Mouse (Mus musculus): ENCODE measurements around the gene Arid5a.
A peak's percentile ranks its signal among the peaks of the same experiment; 100 is the strongest.

Gene Arid5a

DNA sequence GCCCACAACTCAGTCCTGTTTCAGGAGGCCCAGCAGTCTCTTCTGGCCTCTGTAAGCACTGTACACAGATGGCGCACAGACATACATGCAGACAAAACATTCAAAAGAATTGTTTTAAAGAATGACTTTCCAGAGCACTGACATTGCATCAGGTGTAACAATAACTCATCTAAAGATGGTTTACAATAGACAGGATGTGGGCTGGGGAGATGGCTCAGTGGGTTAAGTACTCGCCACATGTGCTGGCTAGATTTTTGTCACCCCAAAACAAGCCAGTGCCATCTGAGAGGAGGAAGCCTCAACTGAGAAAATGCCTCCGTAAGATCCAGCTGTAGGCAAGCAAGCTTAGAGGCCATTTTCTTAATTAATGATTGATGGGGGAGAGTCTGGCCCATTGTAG lies 13.1 kb upstream of the Arid5a start:
- no peak for DNase-seq (ENCODE audit: low spot score)

DNA sequence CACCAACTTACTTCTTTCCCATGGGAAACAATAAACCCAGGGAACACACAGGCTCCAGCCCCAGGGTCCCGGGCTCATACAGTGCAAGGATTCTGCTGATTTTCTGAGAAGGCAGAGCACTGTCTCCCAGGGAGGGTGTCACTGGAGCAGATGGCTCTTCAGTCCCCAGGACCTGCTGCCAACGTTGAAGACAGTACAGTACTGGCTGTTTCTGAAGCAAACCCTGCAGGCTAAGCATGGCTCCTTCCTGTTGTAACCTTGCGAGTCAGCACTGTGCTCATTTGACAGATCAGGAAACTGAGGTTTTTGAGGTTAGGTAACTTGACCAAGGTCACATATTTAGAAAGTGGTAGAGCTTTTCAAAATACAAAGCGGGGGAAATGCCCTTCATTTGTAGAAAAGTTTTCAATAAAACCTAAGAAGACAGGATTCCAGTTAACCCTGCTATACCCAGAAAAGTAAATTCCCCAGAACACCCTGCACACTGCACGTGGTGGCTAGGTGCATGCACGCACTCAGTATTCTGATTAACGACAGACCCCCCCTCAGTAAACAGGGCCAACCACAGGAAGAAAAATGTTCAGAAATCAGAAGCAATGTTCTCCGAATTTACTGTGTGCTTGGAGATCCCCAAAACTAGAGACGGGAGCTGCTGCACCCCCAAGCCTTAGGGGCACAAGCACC lies 10.9 kb upstream of the Arid5a start:
- DNase-seq (ENCODE audit: low spot score): no peak

DNA sequence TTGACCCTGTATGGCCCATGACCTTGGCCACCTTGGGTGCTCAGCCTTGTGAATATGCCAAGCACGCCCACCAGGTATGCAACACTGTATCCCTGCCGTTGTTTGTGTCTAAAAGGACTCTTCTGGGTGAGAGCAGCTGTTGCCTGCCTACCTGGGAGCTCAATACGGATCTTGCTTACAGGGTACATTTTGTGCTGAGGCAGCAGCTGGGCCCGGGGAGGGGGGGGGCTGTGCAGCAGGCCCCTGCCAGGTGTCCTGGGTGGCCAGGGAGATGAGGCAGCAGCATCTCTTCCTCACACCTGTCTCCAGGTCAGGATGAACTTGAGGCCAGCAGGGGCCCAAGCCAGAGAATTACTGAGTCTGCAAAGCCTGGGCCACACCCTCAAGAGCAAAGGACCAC lies 9.4 kb upstream of the Arid5a start:
- no peak for DNase-seq (ENCODE audit: low spot score)

DNA sequence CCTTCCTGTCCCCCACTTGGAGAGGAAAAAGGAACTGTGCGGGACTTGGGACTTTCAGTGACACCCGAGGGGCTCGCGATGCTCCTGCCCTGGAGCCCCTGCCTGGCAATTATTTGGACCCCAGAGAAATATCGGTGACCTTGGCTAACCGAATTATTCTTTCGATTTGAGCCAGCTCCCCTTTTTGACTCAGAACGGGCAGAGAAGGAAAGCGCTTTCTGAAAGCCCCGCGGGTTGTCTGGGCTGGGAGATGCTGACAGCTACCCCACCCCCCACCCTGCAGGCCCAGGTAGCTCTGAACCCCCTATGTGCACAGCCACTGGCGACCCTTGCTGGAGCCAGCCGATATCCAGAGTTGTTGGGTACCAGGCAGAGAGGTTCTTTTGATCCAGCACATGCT lies 8.4 kb upstream of the Arid5a start:
- no peak for DNase-seq (ENCODE audit: low spot score)

DNA sequence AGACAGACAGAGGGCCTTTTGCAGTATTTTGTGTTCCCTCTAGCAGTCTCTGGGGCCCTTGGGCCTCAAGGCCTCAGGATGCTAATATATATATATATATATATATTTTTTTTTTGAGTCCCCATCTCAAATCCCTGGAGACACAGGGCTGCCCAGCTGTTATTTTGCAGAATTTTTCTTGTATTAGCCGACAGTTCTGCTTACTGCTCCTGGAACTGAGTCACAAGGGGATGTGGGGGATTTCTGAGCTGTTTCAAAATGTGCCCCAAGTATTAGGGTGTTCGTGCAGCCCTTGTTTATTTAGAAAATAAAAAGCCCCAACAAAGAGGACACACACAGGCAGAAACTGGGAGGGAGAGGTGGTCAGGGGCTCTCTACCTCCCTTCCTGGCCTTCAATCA lies 7.9 kb upstream of the Arid5a start:
- DNase-seq (ENCODE audit: low spot score): no peak

DNA sequence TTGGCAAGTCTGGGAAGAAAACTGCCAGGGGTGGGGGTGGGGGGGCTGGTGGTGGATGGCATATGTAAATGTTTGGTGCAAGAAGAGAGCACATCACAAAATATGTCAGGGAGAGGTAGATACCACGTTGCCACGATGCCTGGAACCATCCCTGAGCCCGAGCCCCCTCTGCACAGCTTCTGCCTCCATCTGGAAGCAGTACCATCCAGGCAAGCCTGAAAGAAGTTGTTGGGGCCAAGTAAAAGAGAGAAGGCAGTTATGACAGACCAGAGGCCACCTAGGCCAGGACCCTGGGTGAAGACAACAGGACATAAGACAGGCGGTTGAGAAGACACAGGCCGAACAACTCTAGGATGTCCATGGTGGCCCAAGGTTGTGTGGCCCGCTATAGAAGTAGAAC lies 7.0 kb upstream of the Arid5a start:
- DNase-seq (ENCODE audit: low spot score): no peak

DNA sequence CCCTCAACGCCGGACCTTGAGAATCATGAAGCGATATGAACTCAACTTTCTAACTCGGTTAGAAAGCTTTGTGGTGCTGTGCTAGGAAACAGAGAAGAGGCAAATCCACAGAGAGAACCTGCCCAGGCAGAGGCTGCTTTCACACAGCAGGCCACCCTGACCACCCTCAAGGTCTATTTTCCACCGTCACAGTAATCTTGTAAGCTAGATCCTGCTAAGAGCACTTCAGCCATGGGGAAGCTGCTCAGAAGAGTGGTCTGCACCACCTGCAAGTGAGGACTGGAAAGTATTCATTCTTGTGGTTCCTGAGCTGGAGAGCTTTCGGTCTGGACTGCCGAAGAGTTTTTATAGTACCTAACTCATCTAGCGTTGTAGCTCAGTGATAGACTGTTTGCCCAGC lies 5.3 kb upstream of the Arid5a start:
- no peak for DNase-seq (ENCODE audit: low spot score)

DNA sequence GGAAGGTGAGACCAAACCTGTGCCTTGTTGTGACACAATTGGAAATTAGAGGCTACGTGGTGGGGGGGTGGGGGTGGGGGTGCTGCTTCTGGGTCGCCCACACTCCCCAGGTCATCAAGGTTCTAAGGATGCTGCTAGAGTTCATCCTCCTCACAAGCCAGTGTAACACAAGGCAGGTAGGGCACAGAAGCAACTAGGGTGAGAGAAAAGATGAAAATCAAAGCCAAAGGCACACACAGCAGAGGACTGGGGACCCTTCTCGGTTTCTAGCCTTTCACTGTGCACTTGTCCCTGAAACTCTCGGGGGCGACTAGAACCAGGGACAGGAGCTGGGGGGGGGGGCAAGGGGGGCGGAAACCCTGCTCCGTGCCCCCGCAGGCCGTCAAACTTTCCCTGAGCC lies 4.6 kb upstream of the Arid5a start:
- DNase-seq (ENCODE audit: low spot score): no peak

DNA sequence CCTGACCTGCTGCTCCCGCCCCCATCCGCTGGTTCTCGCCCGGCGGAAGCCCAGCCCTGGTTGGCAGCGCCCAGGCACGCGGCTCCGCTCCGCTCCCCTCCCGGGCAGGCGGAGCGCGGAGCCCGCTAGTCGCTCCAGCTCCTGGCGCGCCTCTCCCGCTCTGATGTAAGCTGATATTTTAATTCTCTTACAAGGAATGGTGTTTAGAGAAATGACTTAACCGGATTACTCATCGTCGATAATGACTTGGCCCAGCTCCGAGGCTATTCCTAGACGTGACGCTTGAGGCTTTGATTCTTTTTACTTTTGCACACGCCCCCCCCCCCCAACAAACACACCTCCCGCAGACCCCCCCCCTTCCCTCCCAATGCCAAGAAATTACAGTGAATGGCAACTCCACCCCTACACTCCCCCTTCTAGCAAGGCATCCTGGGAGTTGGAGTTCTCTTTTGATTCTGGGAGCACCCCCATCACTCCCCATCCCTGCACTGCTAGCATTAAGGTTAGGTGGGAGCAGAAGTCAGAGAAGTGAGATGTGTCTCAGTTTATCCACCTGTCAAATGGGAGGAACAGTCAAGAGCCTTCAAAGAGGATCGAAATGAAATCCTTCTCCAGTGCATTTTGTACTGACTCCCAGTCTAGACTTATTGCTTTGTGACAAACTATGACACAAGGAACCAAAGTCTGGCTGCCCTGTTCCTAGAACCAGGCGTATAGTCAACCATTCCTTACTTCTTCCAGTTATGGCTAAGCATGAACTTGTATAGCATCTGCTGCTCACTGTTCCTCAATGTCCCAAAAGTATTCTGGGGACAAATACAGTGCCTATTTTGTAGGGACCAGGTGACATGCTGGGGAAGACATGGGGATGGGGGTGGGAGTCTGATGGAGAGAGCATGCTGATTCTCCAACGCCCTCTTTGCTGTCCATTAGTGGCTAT lies 3.9 kb upstream of the Arid5a start:
- DNase-seq (ENCODE audit: low spot score): peak; percentile 55

DNA sequence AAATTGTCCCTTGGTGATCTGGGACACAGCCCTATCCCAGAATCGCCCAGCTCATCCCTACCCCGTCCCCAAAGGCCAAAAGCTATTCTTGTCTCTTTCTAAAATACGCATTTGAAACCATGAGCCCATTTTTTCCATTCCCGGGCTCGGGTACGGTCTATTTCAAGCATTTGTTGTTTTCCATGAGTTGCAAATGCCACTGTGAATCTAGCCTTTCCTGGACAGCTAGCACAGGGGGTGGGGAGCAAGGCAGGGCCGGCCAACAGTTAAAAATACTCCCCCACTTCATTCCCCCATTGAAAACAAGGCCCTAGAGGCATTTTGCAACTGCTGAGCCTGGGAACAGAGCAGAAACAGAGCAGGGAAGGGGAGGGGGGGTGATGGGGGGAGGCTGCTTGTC lies 2.8 kb upstream of the Arid5a start:
- DNase-seq (ENCODE audit: low spot score): no peak

DNA sequence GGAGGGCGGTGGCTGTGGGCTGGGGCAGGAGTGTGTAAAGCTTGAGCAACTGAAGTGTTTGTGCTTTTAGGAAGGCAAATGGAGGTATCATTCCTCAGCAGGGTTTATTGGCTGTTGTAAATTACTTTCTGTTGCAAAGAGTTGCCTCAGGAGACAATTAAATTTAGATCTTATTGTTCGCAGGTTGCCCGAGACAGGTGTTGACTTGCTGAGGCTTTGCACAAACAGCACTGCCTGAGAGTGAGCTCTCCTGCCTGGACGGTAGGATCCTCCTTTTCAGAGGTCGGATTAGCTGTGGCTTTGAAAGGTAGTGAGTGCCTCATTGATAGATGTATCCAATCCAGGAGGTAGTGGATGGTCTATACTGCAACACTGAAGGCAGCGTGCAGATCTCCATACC lies 1.4 kb upstream of the Arid5a start:
- no peak for DNase-seq (ENCODE audit: low spot score)

DNA sequence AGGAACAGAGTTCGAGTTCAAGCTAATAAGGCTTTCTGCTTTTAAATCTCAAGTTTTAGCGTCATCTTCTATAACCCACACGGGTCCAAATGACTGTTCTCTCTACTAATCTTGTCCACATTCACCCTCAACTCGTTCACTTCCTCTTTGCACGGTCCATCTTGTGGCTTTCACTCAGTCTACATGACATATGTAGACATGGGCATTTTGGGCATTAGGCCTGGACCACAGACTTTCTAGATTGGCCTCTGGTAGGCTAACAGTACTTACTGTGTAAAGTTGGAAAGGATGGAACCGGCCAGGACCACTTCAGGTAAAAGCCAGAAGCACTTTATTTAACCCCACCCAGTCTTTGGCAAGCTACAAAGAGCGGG lies 425 bp upstream of the Arid5a start:
- DNase-seq (ENCODE audit: low spot score): no peak

DNA sequence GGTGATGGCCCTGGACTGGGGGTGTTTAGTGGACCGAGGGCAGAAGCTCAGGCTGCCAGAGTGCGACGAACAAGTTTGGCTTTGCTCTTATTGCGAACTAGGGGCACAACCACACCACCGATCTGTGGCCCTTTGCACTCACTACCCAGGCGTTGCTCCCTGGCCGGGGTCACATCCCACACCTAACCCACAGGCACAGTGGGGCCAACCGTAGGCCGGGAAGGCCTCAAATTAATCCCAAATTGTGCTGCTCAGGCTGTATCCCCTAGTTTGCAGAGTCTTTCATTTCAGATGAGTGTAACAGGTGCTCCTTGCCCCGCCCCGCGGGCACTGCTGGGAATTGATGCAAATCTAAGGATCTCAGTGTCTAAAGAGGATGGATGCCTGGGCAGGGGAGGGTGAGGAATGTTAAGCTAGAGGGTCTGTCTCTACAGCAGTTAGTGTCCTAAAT lies 943 bp downstream of the Arid5a start:
- DNase-seq (ENCODE audit: low spot score): peak; percentile 30

DNA sequence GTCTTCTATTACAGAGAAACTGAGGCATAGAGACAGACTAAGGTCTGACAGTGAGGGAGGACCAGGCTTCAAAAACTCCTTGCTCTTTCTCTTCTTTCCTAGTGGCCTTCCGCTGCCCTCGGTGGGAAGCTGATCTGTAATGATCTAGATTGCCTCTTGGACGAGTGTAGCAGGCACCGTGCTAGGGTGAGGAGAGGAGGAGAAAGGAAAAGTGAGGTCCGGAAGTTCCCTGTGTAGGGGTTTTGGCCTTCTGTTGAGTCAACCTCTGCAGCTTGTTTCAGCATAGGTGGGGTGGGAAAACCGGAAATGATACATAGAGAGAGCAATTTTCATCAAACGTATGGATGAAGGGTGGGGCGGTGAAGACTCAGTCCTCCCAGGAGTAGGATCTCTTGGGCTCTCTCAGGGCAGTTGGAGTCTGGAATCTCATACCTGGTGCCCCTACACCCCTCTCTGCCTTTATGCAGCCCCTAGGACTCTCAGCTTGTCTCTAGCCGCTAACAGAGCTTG lies 1.5 kb downstream of the Arid5a start:
- DNase-seq (ENCODE audit: low spot score): no peak

DNA sequence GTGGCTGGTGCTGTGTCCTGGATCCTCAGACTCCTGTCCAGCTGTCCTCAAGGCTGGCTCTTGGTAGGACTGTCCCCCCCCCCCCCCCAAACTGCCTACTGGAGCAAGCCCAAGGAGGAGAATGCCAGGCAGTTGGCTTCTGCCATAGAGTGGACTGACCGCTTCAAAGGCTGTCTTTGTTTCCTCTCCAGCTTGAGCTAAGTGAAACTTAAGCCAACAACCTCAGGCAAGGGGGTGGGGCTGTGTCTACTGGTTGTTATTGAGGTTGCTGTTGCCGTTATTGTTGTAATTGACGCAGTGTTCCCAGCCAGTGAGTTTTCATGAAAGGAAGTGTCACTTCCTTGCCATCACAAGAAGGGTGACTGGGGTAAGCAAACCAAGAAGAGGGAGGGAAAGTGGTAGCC lies 2.0 kb downstream of the Arid5a start:
- peak; percentile 54 for DNase-seq (ENCODE audit: low spot score)

DNA sequence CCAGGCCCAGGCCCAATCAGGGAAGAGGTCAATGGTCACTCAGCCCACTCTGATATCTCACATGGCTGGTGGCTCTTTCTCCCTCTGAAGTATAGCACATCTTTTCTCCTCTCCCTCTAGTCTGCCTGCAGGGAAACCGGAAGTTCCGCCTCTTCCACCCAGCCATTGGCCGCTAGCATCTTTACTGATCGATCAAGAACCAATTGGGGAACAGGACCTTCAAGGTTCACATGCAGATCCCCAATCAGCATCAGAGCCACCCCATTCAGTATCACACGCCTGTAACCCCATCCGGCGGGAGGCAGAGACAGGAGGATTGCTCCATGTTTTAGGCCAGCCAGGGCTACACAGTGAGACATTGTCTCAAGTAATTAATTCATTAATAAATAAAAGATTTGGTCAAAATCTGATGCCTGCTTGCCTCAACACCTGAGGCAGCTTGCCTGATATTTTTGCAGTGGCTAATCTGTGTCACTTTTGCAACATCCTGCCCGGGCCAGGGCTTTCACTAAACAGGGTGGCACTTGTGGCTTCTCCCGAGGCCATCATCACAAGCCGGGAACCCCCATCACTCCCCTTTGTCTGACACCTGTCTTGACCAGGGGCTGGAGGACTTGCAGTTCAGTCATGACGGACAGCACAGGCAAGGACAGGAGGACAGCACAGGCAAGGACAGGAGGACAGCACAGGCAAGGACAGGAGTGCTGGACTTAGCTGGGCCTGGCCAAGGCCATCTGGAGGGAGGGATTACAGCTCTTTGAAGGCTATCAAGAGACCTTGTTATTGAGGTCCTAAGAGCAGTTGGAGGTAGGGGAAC lies 7.6 kb downstream of the Arid5a start:
- DNase-seq (ENCODE audit: low spot score): peak; percentile 12

DNA sequence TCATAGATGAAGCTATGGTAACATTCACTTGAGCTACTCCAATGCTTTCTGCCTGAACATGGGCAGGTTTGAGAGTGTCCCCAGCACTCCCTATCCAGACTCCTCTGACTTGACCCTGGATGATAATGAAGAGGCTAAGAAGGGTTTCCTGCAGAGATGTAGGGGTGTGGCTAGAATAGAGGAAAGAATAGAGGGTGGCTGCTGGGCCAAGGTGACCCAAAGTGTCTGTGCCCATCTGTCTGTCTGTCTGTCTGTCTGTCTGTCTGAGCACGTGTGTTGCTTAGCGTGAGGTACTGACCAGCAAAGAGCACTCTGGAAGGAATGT lies 8.2 kb downstream of the Arid5a start:
- no peak for DNase-seq (ENCODE audit: low spot score)

DNA sequence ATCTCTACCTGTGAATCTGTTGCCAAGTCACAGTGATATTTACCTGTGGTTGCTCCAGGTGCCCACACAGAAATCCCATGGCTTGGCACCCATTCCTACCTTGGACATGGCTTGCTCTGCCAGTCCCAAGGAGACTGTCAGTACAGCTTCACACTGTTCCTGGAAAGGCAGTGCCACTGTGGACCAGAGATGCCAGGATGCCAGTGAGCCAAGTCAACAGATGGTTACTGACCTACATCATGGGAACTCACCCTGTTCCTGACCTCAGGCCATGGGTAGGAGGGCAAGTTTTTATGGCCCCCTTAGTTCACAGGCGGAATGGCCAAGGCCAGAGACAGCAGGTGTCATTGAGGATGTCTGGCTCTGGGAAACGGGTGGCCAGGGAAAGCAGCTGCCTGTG lies 13.6 kb downstream of the Arid5a start:
- DNase-seq (ENCODE audit: low spot score): no peak

DNA sequence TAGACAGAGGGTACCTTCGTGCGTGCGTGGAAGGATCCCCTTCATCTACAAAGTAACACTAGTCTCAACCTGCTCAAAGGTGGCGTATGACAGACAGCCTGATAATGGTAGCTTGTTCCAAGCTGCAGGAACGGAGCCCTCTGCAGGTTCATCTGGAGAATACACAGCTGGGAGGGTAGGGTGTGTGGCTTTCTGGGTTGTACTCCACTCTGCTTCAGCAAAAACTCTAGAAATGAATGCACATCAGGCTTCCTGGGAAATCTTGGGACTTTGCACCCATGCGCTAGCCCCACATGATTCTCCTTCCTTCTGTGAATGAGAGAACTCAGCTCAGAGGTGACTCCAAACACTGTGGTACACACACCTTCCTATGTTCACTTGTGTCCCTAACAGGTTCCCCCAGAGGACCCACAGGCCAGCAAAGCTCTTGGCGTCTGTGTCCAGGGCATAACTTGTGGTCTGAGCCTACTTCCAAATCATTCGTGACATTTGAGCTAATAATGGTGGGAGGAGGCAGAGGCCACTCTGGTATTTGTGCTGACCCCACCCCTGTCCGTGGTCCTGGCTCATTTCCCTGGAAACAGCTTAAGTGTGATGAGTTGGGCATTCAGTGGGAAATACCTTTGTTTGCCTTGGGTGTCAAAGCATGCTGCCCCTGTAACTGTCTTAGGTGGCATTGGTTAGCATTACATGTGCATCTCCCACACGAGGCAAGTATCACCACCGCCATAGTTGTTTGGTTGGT lies 14.5 kb downstream of the Arid5a start:
- DNase-seq (ENCODE audit: low spot score): no peak

DNA sequence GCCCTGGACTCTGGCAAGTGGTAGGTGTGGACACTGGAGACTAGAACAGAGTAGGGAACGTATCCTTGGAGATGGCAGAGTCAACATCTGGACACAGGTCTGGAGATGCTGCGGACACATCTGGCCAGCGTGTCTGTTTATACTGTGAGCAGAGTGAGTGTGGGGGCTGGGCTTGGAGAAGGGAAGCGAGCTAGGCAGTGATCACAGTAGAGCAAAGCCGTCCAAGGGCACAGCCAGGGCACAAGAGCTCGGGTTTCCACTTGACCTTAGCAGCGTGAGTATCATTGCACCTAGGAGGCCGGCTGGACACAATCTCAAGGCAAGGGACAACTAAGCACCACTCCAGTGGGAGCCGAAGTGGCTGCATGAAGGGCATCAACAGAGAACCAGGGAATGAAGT lies 15.5 kb downstream of the Arid5a start:
- peak; percentile 30 for DNase-seq (ENCODE audit: low spot score)

DNA sequence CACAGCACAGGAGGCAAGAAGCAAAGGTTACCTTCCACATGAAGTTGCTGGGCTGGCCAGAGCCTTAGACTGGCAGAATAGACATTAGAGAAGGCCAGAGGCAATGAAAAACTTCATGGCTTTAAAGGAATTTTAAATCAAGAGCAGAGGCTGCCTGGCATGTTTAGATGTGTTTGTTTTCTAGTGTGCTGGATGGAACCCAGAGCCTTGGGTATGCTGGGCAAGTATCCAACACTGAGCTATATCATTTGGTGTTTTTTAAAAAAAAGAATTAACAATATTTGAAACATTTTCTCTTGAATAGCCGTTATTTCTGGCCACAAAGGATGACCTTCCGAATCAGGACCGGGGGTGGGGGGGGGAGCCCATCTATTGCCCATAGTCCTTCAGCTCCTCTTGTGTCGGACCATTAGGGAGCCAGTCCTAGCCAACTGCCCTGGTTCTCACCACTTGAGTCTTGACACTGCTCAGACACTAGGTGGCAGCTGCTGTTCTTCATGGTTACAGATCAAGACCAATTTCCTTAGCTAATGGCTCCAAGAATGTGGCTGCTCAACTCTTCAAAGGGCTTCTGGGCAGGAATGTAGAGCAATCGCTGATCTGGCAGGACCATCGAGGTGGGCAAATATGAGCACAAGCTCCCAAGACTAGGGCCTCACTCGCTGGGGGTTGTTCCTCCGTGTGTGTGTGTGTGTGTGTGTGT lies 16.4 kb downstream of the Arid5a start:
- DNase-seq (ENCODE audit: low spot score): peak; percentile 81

All from embryo, embryonic 10 days (tissue).